Mouse (Mus musculus): Measurements from ENCODE around the gene Hist1h2ai.
"Not testable (repeated sequence)": the region's sequence is repeated elsewhere in the genome, so short reads cannot be mapped to it uniquely, and the experiment has no call there.

GRCm38 (mm10) chr13:21717397-21718357 is 1.5 kb downstream of the Hist1h2ai start, which contains the start of gene Hist1h3h:
- TF ChIP-seq CTCF (IDR thresholded peaks at IDR 0.05; ENCODE audit: low read depth): not testable (repeated sequence)
- 0 out of 2 replicates have a peak, but pooled peaks have one; percentile 16 for TF ChIP-seq EP300 (IDR thresholded peaks at IDR 0.05; ENCODE audit: low read depth)

Measured in liver, postnatal 0 days (tissue).